Mouse (Mus musculus) testis, adult 2 months (tissue): Measurements from ENCODE around the gene Slc4a4. TPM values are rescaled to one million over a fixed set of nuclear protein-coding genes. Genes with fewer than 3 reads are reported as not detected.

ENCODE experiments used
- H3K27ac ChIP-seq: fragments of 200-500 bp; 2 replicates; pipeline ENCODE4 v1.5.1; 2012; ENCODE audit warnings: low read depth, low read length; ENCODE audit not compliant: control insufficient read depth, insufficient read depth
- H3K27me3 ChIP-seq: fragments of 200-500 bp; 2 replicates; pipeline ENCODE4 v1.6.1; 2012; ENCODE audit warnings: mild to moderate bottlenecking, low read length, moderate library complexity; ENCODE audit not compliant: control insufficient read depth, insufficient read depth
- H3K36me3 ChIP-seq: fragments of 200-500 bp; 2 replicates; pipeline ENCODE4 v1.6.1; 2012; ENCODE audit warnings: mild to moderate bottlenecking, low read length; ENCODE audit not compliant: control insufficient read depth, insufficient read depth
- H3K4me1 ChIP-seq: fragments of 200-500 bp; 2 replicates; pipeline ENCODE4 v1.6.1; 2012; ENCODE audit warnings: low read length; ENCODE audit not compliant: control insufficient read depth, insufficient read depth
- H3K4me3 ChIP-seq: fragments of 200-500 bp; 2 replicates; pipeline ENCODE4 v1.5.1; 2012; ENCODE audit warnings: low read depth, mild to moderate bottlenecking, low read length, moderate library complexity, mixed read lengths; ENCODE audit not compliant: control insufficient read depth
- CTCF ChIP-seq: fragments of 200-500 bp; IDR thresholded peaks from 2 replicates; pipeline ENCODE4 v1.5.1; 2012; ENCODE audit warnings: low read depth, mild to moderate bottlenecking, inconsistent platforms, low read length, moderate library complexity; ENCODE audit not compliant: control insufficient read depth, insufficient read depth, insufficient replicate concordance
- POLR2A ChIP-seq: fragments of 200-500 bp; IDR thresholded peaks from 2 replicates; pipeline ENCODE4 v1.6.1; 2012; ENCODE audit warnings: low read depth, mild to moderate bottlenecking, inconsistent platforms, low read length, moderate library complexity; ENCODE audit not compliant: control insufficient read depth
- polyA plus RNA-seq: library from polyadenylated mRNA; depleted of rRNA; stranded (reverse); fragments of >200 nt; gene quantifications from 2 replicates; pipeline ENCODE4 v1.2.3, GENCODE M21; 2012

The Slc4a4 gene
- polyA plus RNA-seq, 1 experiment: 0.38 TPM

GRCm38 (mm10) chr5:89012456-89012855 is 125.8 kb downstream of the Slc4a4 start:
- Histone ChIP-seq H3K4me3 (no peak overlapping the region), H3K4me1 (no peaks in the 10 kb centered on the region), H3K27me3 (no peaks in the 10 kb centered on the region), H3K36me3 (no peaks in the 10 kb centered on the region), H3K27ac (no peak overlapping the region)
- TF ChIP-seq CTCF (no peak), POLR2A (no peak)

GRCm38 (mm10) chr5:89014782-89015181 is 128.2 kb downstream of the Slc4a4 start:
- H3K27ac ChIP-seq: no peak overlapping the region
- H3K36me3 ChIP-seq: no peaks in the 10 kb centered on the region
- TF ChIP-seq CTCF: no peak
- TF ChIP-seq POLR2A: no peak
- H3K4me1 ChIP-seq: no peaks in the 10 kb centered on the region
- H3K4me3 ChIP-seq: no peak overlapping the region
- H3K27me3 ChIP-seq: no peaks in the 10 kb centered on the region

GRCm38 (mm10) chr5:89015878-89016277 is 129.3 kb downstream of the Slc4a4 start:
- no peak overlapping the region for H3K27ac ChIP-seq
- H3K36me3 ChIP-seq: no peaks in the 10 kb centered on the region
- no peak overlapping the region for H3K4me3 ChIP-seq
- no peak for TF ChIP-seq POLR2A
- no peaks in the 10 kb centered on the region for H3K4me1 ChIP-seq
- no peaks in the 10 kb centered on the region for H3K27me3 ChIP-seq

GRCm38 (mm10) chr5:89018537-89018936 is 131.9 kb downstream of the Slc4a4 start:
- Histone ChIP-seq H3K27me3 (no peaks in the 10 kb centered on the region), H3K36me3 (no peaks in the 10 kb centered on the region), H3K27ac (no peak overlapping the region), H3K4me1 (no peaks in the 10 kb centered on the region), H3K4me3 (no peak overlapping the region)
- TF ChIP-seq CTCF: no peak
- TF ChIP-seq POLR2A: no peak

- Histone ChIP-seq H3K27me3 (no peaks in the 10 kb centered on the region), H3K36me3 (no peaks in the 10 kb centered on the region), H3K4me3 (no peak overlapping the region), H3K27ac (no peak overlapping the region), H3K4me1 (no peaks in the 10 kb centered on the region)
- TF ChIP-seq CTCF (no peak), POLR2A (no peak)
Measured at GRCm38 (mm10) chr5:89024413-89024812, 137.8 kb downstream of the Slc4a4 start.

- Histone ChIP-seq H3K27ac (no peak overlapping the region), H3K36me3 (no peaks in the 10 kb centered on the region), H3K27me3 (no peaks in the 10 kb centered on the region), H3K4me3 (no peak overlapping the region), H3K4me1 (no peaks in the 10 kb centered on the region)
- no peak for TF ChIP-seq POLR2A
- no peak for TF ChIP-seq CTCF
Measured at GRCm38 (mm10) chr5:89027518-89028085, 141.0 kb downstream of the Slc4a4 start.

GRCm38 (mm10) chr5:89032647-89033046 is 146.0 kb downstream of the Slc4a4 start:
- Histone ChIP-seq H3K4me1 (no peaks in the 10 kb centered on the region), H3K27me3 (no peaks in the 10 kb centered on the region), H3K27ac (no peak overlapping the region), H3K36me3 (no peaks in the 10 kb centered on the region), H3K4me3 (no peak overlapping the region)
- TF ChIP-seq POLR2A (no peak), CTCF (no peak)

GRCm38 (mm10) chr5:89033256-89033655 is 146.6 kb downstream of the Slc4a4 start:
- Histone ChIP-seq H3K27ac (no peak overlapping the region), H3K27me3 (no peaks in the 10 kb centered on the region), H3K36me3 (no peaks in the 10 kb centered on the region), H3K4me3 (no peak overlapping the region), H3K4me1 (no peaks in the 10 kb centered on the region)
- TF ChIP-seq POLR2A (no peak), CTCF (no peak)
